ENCODE assay signal across 9 mouse cellular contexts in genomic region chr4:141033606-141034549, GRCm38 (mm10). TPM values are rescaled to one million over a fixed set of nuclear protein-coding genes. Genes with fewer than 3 reads are reported as not detected.
DNase-seq lines count a peak whose midpoint lies in the region; ATAC-seq and TF ChIP-seq lines count a peak whose summit lies in the region.
"Had no signal": no experiment of that assay in that cellular context is flagged by ENCODE, and none has a peak within 500 bp of the region (broad histone marks: within the 10 kb centered on the region; RNA-seq: fewer than 3 reads in every experiment).

No protein-coding gene starts in this region.

- H3K36me3 ChIP-seq in forebrain, embryonic 14.5 days (ENCODE audit: control insufficient read depth, insufficient read depth, low read length), result peaks cover 68% of the 10 kb centered on the region
- H3K36me3 ChIP-seq: liver, embryonic 13.5 days had no signal

- peak; percentile 41 for ATAC-seq in megakaryocyte progenitor cell, adult 5-6 weeks (replicated peaks; ENCODE audit: poor library complexity)
- ATAC-seq in forebrain, embryonic 14.5 days, result no peak

- 77% methylated on average over 27 of the region's 27 CpGs for WGBS in forebrain, embryonic 14.5 days

- H3K27me3 ChIP-seq in forebrain, embryonic 14.5 days (replicated peaks; ENCODE audit: control insufficient read depth, insufficient read depth, low read length), result no peaks in the 10 kb centered on the region
- H3K27me3 ChIP-seq: liver, embryonic 13.5 days had no signal

- peak; percentile 34 for TF ChIP-seq CTCF in layer of hippocampus, adult 2 months (conservative IDR thresholded peaks at IDR 0.05)

- H3K9ac ChIP-seq in forebrain, embryonic 14.5 days (ENCODE audit: low read length), result no peak overlapping the region
- H3K9ac ChIP-seq: liver, embryonic 13.5 days had no signal

- DNase-seq in layer of hippocampus, adult 2 months (ENCODE audit: low spot score in 2 of 2), result no peak
- no peak for DNase-seq in layer of hippocampus, postnatal 14 days (ENCODE audit: low spot score in 2 of 2)
- peak; percentile 48 for DNase-seq in brain, adult 2 months (ENCODE audit: low read depth, low spot score)
- DNase-seq in kidney, adult 9 months, result peak; percentile 84
- DNase-seq in spleen, postnatal 14 days (ENCODE audit: low spot score in 2 of 2), result no peak
- no peak for DNase-seq in cerebellum, adult 9-10 months
- DNase-seq in forebrain, embryonic 14.5 days (ENCODE audit: low spot score), result no peak
- DNase-seq: liver, embryonic 13.5 days had no signal

- H3K4me2 ChIP-seq in forebrain, embryonic 14.5 days (ENCODE audit: low read length), result no peak overlapping the region
- H3K4me2 ChIP-seq: liver, embryonic 13.5 days had no signal

- no peak overlapping the region for H3K4me3 ChIP-seq in layer of hippocampus, adult 2 months
- no peak overlapping the region for H3K4me3 ChIP-seq in forebrain, embryonic 14.5 days (ENCODE audit: low read depth, low read length)
- H3K4me3 ChIP-seq: liver, embryonic 13.5 days had no signal

- no peaks in the 10 kb centered on the region for H3K9me3 ChIP-seq in forebrain, embryonic 14.5 days (replicated peaks; ENCODE audit: control insufficient read depth, low read length)
- H3K9me3 ChIP-seq: liver, embryonic 13.5 days had no signal

- H3K27ac ChIP-seq in layer of hippocampus, adult 2 months, result no peak overlapping the region
- H3K27ac ChIP-seq in forebrain, embryonic 14.5 days (ENCODE audit: low read depth, low read length), result no peak overlapping the region
- H3K27ac ChIP-seq: liver, embryonic 13.5 days had no signal

- no peaks in the 10 kb centered on the region for H3K4me1 ChIP-seq in forebrain, embryonic 14.5 days (ENCODE audit: control insufficient read depth, insufficient read depth, low read length)

RNA-seq across cellular contexts. Expression of gene Mfap2, which starts 23.7 kb away (rescaled TPM):
- 1 to 10 TPM; 4.5 to 6.9 TPM for total RNA-seq in layer of hippocampus, adult 2 months (2021)
- 10 to 100 TPM; 11.3 to 14.1 TPM for total RNA-seq in layer of hippocampus, postnatal 14 days (2021)
- total RNA-seq in megakaryocyte progenitor cell, adult 5-6 weeks (2015), result not detected in 2 replicates
- total RNA-seq in megakaryocyte progenitor cell, adult 5-6 weeks (2017), result not detected in 2 replicates
- 255 and 287 TPM in 2 replicates for polyA plus RNA-seq in forebrain, embryonic 14.5 days (2014; fragmentation: Nextera tagmentation; extraction: Ambion mirVana)

RNA-seq across cellular contexts. Expression of gene Crocc, which starts 26.5 kb away (rescaled TPM):
- total RNA-seq in layer of hippocampus, adult 2 months (2021), result 10 to 100 TPM; 83.1 to 89.8 TPM
- 10 to 100 TPM; 36.3 to 41.7 TPM for total RNA-seq in layer of hippocampus, postnatal 14 days (2021)
- total RNA-seq in megakaryocyte progenitor cell, adult 5-6 weeks (2015), result 1.1 and 3.3 TPM in 2 replicates
- total RNA-seq in megakaryocyte progenitor cell, adult 5-6 weeks (2017), result 5.8 and 6.0 TPM in 2 replicates
- polyA plus RNA-seq in forebrain, embryonic 14.5 days (2014; fragmentation: Nextera tagmentation; extraction: Ambion mirVana), result 6.6 and 7.8 TPM in 2 replicates

RNA-seq across cellular contexts. Expression of gene Necap2, which starts 44.3 kb away (rescaled TPM):
- total RNA-seq in layer of hippocampus, adult 2 months (2021), result 10 to 100 TPM; 41.6 to 42.2 TPM
- total RNA-seq in layer of hippocampus, postnatal 14 days (2021), result 10 to 100 TPM; 40.9 to 52.0 TPM
- 33.5 and 37.1 TPM in 2 replicates for total RNA-seq in megakaryocyte progenitor cell, adult 5-6 weeks (2015)
- 50.4 and 64.3 TPM in 2 replicates for total RNA-seq in megakaryocyte progenitor cell, adult 5-6 weeks (2017)
- 36.6 and 41.8 TPM in 2 replicates for polyA plus RNA-seq in forebrain, embryonic 14.5 days (2014; fragmentation: Nextera tagmentation; extraction: Ambion mirVana)

RNA-seq across cellular contexts. Expression of gene Atp13a2, which starts 47.2 kb away (rescaled TPM):
- total RNA-seq in layer of hippocampus, adult 2 months (2021), result 100 to 1,000 TPM; 155 to 162 TPM
- 100 to 1,000 TPM; 206 to 215 TPM for total RNA-seq in layer of hippocampus, postnatal 14 days (2021)
- 9.0 and 13.1 TPM in 2 replicates for total RNA-seq in megakaryocyte progenitor cell, adult 5-6 weeks (2015)
- 19.2 and 23.4 TPM in 2 replicates for total RNA-seq in megakaryocyte progenitor cell, adult 5-6 weeks (2017)
- polyA plus RNA-seq in forebrain, embryonic 14.5 days (2014; fragmentation: Nextera tagmentation; extraction: Ambion mirVana), result 79.9 and 110 TPM in 2 replicates

RNA-seq across cellular contexts. Expression of gene Spata21, which starts 54.3 kb away (rescaled TPM):
- total RNA-seq in layer of hippocampus, adult 2 months (2021), result not detected
- under 1 TPM; 0.24 to 0.37 TPM for total RNA-seq in layer of hippocampus, postnatal 14 days (2021)
- total RNA-seq in megakaryocyte progenitor cell, adult 5-6 weeks (2015), result not detected in 2 replicates
- total RNA-seq in megakaryocyte progenitor cell, adult 5-6 weeks (2017), result not detected in 2 replicates
- 0.19 TPM in 1 of 2 replicates, not detected in the other for polyA plus RNA-seq in forebrain, embryonic 14.5 days (2014; fragmentation: Nextera tagmentation; extraction: Ambion mirVana)
- polyA plus RNA-seq: liver, embryonic 13.5 days had no signal

Comparison
In these comparisons a context has a peak if more than half of its experiments do, and no peak if none do; other contexts are left out.
1. DNase-seq: peak in brain, adult 2 months (single experiment) and kidney, adult 9 months (single experiment); none in layer of hippocampus, adult 2 months (0 of 2), layer of hippocampus, postnatal 14 days (0 of 2), spleen, postnatal 14 days (0 of 2), cerebellum, adult 9-10 months (single experiment) and forebrain, embryonic 14.5 days (single experiment).
2. RNA of gene Mfap2, which starts 23.7 kb away (total RNA-seq): 11.3 to 14.1 TPM in layer of hippocampus, postnatal 14 days and 4.5 to 6.9 TPM in layer of hippocampus, adult 2 months; not detected in megakaryocyte progenitor cell, adult 5-6 weeks; every median in the first group is over 4 times any median in the second.
3. RNA of gene Crocc, which starts 26.5 kb away (total RNA-seq): 83.1 to 89.8 TPM in layer of hippocampus, adult 2 months and 36.3 to 41.7 TPM in layer of hippocampus, postnatal 14 days; 1.1 to 6.0 TPM in megakaryocyte progenitor cell, adult 5-6 weeks; every median in the first group is over 4 times any median in the second.